Mouse (Mus musculus) heart, postnatal 0 days (tissue): ENCODE results near the gene Mmp2.

Experiments used
- CTCF ChIP-seq: IDR thresholded peaks from 2 replicates; pipeline ENCODE4 v1.5.1; 2016; ENCODE audit warnings: antibody characterized with exemption, control low read depth, low read depth
- EP300 ChIP-seq: IDR thresholded peaks from 2 replicates; pipeline ENCODE4 v1.6.1; 2016; ENCODE audit warnings: antibody characterized with exemption, low read depth

DNA sequence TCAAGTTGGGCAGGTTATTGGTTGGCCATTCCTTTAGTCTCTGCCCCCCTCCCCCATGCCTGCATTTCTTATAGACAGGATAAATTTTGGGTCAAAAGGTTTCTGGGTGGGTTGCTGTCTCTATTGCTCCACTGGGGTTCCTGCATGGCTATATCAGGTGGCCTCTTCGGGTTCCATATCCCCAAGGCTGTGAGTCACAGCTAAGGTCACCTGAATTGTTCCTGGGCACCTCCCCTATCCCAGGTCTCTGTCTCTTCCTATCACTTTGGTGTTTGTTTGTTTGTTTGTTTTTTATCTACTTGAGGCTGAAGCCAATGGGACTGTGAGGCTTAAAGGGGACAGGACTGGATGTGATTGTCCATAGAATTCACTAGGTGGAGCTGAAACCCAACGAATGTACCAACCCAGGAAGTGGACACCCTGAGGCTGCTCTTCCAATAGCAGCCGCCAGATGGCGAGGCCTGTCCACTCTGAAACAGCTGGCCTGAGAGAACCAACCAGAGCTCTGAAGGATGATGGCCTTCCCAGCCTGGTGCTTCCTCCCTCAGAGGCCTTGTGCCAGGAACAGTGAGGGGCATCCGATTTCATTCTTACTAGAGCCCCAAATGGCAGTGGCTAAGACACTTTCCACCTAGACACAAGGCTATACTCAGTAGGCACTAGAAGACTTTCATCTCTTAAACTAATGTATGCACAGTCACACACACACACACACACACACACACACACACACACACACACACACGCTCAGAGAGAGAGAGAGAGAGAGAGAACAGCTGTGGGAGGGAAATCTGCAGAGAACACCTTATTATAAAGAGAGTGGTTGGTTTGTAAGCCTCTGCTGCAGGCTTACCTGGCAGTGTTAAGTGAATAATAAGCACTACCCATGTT, 8.9 kb upstream of the Mmp2 start:
- TF ChIP-seq CTCF (peak; percentile 100), EP300 (no peak)
